Mouse (Mus musculus) small intestine, adult 2 months (tissue): ENCODE measurements around the gene Habp2. TPM values are rescaled to one million over a fixed set of nuclear protein-coding genes. Genes with fewer than 3 reads are reported as not detected.
"Not testable (repeated sequence)": the region's sequence is repeated elsewhere in the genome, so short reads cannot be mapped to it uniquely, and the experiment has no call there.

ENCODE experiments used
- H3K27ac ChIP-seq: fragments of 200-500 bp; 2 replicates; pipeline ENCODE4 v1.5.1; 2012; ENCODE audit warnings: low read depth, low read length, control low read depth, inconsistent platforms; ENCODE audit not compliant: insufficient read depth
- H3K27me3 ChIP-seq: fragments of 200-500 bp; 2 replicates; pipeline ENCODE4 v1.6.1; 2012; ENCODE audit warnings: mild to moderate bottlenecking, moderate library complexity, low read length, inconsistent platforms; ENCODE audit not compliant: control insufficient read depth, insufficient read depth
- H3K36me3 ChIP-seq: fragments of 200-500 bp; 2 replicates; pipeline ENCODE4 v1.6.1; 2012; ENCODE audit warnings: mild to moderate bottlenecking, low read length, control low read depth, inconsistent platforms; ENCODE audit not compliant: control insufficient read depth, insufficient read depth
- H3K4me1 ChIP-seq: fragments of 200-500 bp; 2 replicates; pipeline ENCODE4 v1.6.1; 2012; ENCODE audit warnings: low read length, inconsistent platforms, mixed read lengths; ENCODE audit not compliant: control insufficient read depth, insufficient read depth, insufficient read length
- H3K4me3 ChIP-seq: fragments of 200-500 bp; 2 replicates; pipeline ENCODE4 v1.5.1; 2012; ENCODE audit warnings: low read depth, mild to moderate bottlenecking, control low read depth, inconsistent platforms, low read length, moderate library complexity
- CTCF ChIP-seq: fragments of 200-500 bp; IDR thresholded peaks from 2 replicates; pipeline ENCODE4 v1.5.1; 2012; ENCODE audit warnings: low read depth, mild to moderate bottlenecking, control low read depth, inconsistent platforms, low read length, moderate library complexity, mixed read lengths; ENCODE audit not compliant: insufficient replicate concordance, insufficient read length; ENCODE audit errors: extremely low read depth
- POLR2A ChIP-seq: fragments of 200-500 bp; IDR thresholded peaks from 2 replicates; pipeline ENCODE4 v1.6.1; 2012; ENCODE audit warnings: low read depth, mild to moderate bottlenecking, control low read depth, inconsistent platforms, low read length, moderate library complexity
- WGBS: fragments of 180-500 bp; shearing (Covaris S2); methylation state at CpG from one replicate; pipeline ENCODE4 v1.1.7; 2018; 5-methylcytosine and 5-hydroxymethylcytosine counted together
- polyA plus RNA-seq: library from polyadenylated mRNA; depleted of rRNA; stranded (reverse); fragments of >200 nt; gene quantifications from 2 replicates; pipeline ENCODE4 v1.2.3, GENCODE M21; 2012

The Habp2 gene
- polyA plus RNA-seq, 1 experiment: 39.2 TPM

GRCm38 (mm10) chr19:56343869-56344563, 57.1 kb downstream of the Habp2 start:
- Histone ChIP-seq H3K4me1 (no peaks in the 10 kb centered on the region), H3K36me3 (no peaks in the 10 kb centered on the region), H3K27ac (no peak overlapping the region), H3K27me3 (no peaks in the 10 kb centered on the region), H3K4me3 (no peak overlapping the region)
- TF ChIP-seq CTCF (no peak), POLR2A (no peak)
- 77% methylated on average over 26 of the region's 26 CpGs for WGBS

GRCm38 (mm10) chr19:56346016-56346415, 59.1 kb downstream of the Habp2 start:
- H3K27ac ChIP-seq: no peak overlapping the region
- H3K36me3 ChIP-seq: no peaks in the 10 kb centered on the region
- no peaks in the 10 kb centered on the region for H3K27me3 ChIP-seq
- no peaks in the 10 kb centered on the region for H3K4me1 ChIP-seq
- H3K4me3 ChIP-seq: no peak overlapping the region
- 72% methylated on average over 3 of the region's 3 CpGs for WGBS
- TF ChIP-seq CTCF (no peak), POLR2A (no peak)

- Histone ChIP-seq H3K27ac (no peak overlapping the region), H3K4me1 (no peaks in the 10 kb centered on the region), H3K27me3 (no peaks in the 10 kb centered on the region), H3K4me3 (no peak overlapping the region), H3K36me3 (no peaks in the 10 kb centered on the region)
- no peak for TF ChIP-seq POLR2A
- no peak for TF ChIP-seq CTCF
- WGBS: 67% methylated on average over 13 of the region's 13 CpGs
Measured at GRCm38 (mm10) chr19:56346750-56347149, 59.8 kb downstream of the Habp2 start.

- H3K27me3 ChIP-seq: no peaks in the 10 kb centered on the region
- no peak overlapping the region for H3K27ac ChIP-seq
- H3K36me3 ChIP-seq: no peaks in the 10 kb centered on the region
- TF ChIP-seq CTCF (peak; percentile 51; the same call in 1 of the 2 replicates), POLR2A (no peak)
- WGBS: 27% methylated on average over 6 of the region's 6 CpGs
- no peaks in the 10 kb centered on the region for H3K4me1 ChIP-seq
- no peak overlapping the region for H3K4me3 ChIP-seq
Measured at GRCm38 (mm10) chr19:56349295-56349694, 62.4 kb downstream of the Habp2 start.

- no peaks in the 10 kb centered on the region for H3K27me3 ChIP-seq
Measured at GRCm38 (mm10) chr19:56353689-56354088, 66.8 kb downstream of the Habp2 start.

GRCm38 (mm10) chr19:56355201-56355600, 68.3 kb downstream of the Habp2 start:
- Histone ChIP-seq H3K4me3 (no peak overlapping the region), H3K27me3 (no peaks in the 10 kb centered on the region), H3K4me1 (peaks cover 7% of the 10 kb centered on the region; the same call in 1 of the 2 replicates), H3K27ac (no peak overlapping the region), H3K36me3 (no peaks in the 10 kb centered on the region)
- 88% methylated on average over 12 of the region's 12 CpGs for WGBS
- TF ChIP-seq POLR2A (no peak), CTCF (no peak)

More at GRCm38 (mm10) chr19:56353689-56354088, 66.8 kb downstream of the Habp2 start:
- TF ChIP-seq POLR2A (no peak), CTCF (no peak)
- no peak overlapping the region for H3K4me3 ChIP-seq
- peaks cover 7% of the 10 kb centered on the region; the same call in 1 of the 2 replicates for H3K4me1 ChIP-seq
- H3K36me3 ChIP-seq: no peaks in the 10 kb centered on the region
- 81% methylated on average over 10 of the region's 10 CpGs for WGBS
- no peak overlapping the region for H3K27ac ChIP-seq

GRCm38 (mm10) chr19:56356480-56357373, 69.8 kb downstream of the Habp2 start:
- 13% methylated on average over 17 of the region's 17 CpGs for WGBS
- Histone ChIP-seq H3K4me1 (peaks cover 7% of the 10 kb centered on the region; the same call in 1 of the 2 replicates), H3K36me3 (no peaks in the 10 kb centered on the region), H3K27ac (peak overlapping the region; percentile 83), H3K27me3 (no peaks in the 10 kb centered on the region), H3K4me3 (peak overlapping the region; percentile 76)
- TF ChIP-seq CTCF (peak; percentile 90), POLR2A (peak; percentile 35; the same call in 1 of the 2 replicates)

- H3K4me1 ChIP-seq, H3K27me3 ChIP-seq, H3K36me3 ChIP-seq: not testable (repeated sequence)
- Histone ChIP-seq H3K27ac (peak overlapping the region; percentile 83), H3K4me3 (peak overlapping the region; percentile 76)
- 19% methylated on average over 2 of the region's 2 CpGs for WGBS
Measured at GRCm38 (mm10) chr19:56357374-56357708, 70.4 kb downstream of the Habp2 start.
